Mouse (Mus musculus) stomach, postnatal 0 days (tissue): ENCODE results near the gene Usp3.

Experiments used
- CTCF ChIP-seq: IDR thresholded peaks from 2 replicates; pipeline ENCODE4 v1.5.1; 2016; ENCODE audit warnings: antibody characterized with exemption, low read depth, mild to moderate bottlenecking, moderate library complexity
- EP300 ChIP-seq: optimal IDR thresholded peaks from 2 replicates; pipeline ENCODE3; 2016; ENCODE audit warnings: antibody characterized with exemption

DNA sequence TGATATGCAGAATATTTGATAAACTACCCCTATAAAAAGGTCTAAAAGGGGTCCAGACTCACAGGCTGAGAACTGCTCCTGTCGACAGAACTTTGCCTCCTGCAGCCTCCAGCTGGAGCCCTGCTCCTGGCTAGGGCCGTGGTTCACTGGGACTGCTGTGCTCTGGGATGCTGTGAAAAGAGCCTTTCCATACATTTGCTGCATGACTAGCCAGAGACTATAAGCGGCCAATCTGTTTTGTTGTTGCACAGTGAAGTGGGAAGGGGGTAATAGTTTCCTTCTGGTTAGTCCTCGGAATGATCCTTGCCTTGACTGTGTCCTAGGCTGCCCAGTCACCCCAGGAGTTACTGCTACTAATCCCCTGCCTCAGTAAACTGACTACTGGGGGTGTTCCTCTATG lies 86.9 kb downstream of the Usp3 start:
- TF ChIP-seq CTCF = no peak
- no peak for TF ChIP-seq EP300
